Mouse (Mus musculus) spleen, postnatal 36 days (tissue): Measurements from ENCODE around the gene Myo1f.

Experiments
- DNase-seq, 2 experiments: peaks; one replicate each; pipeline ENCODE4 v3.0.0; 2022; ENCODE audit warnings: low spot score in 2 of 2, mixed read lengths in 1 of 2

The Myo1f gene

GRCm38 (mm10) chr17:33555223-33555855 lies at the start of gene Myo1f:
Myo1f (plus strand) TSS chr17:33555707.
- DNase-seq = peak; percentile 73 to 75

- DNase-seq = no peak
These were observed 47.1 kb upstream of the Myo1f start for GRCm38 (mm10) chr17:33508386-33508785.

- DNase-seq = no peak
These were observed 45.3 kb upstream of the Myo1f start for GRCm38 (mm10) chr17:33510172-33510571.

GRCm38 (mm10) chr17:33512441-33513415 lies 42.8 kb upstream of the Myo1f start:
- DNase-seq = no peak

- no peak for DNase-seq
These were observed 41.6 kb upstream of the Myo1f start for GRCm38 (mm10) chr17:33513874-33514273.

- DNase-seq = no peak
These were observed 35.1 kb upstream of the Myo1f start for GRCm38 (mm10) chr17:33520366-33520765.

- DNase-seq = peak in 1 of 2 experiments; percentile 14
These were observed 32.0 kb upstream of the Myo1f start for GRCm38 (mm10) chr17:33523431-33523917.

GRCm38 (mm10) chr17:33523918-33524755 lies 31.4 kb upstream of the Myo1f start, which contains the start of gene Adamts10:
Adamts10 (plus strand) TSS chr17:33524204.
- DNase-seq = peak; percentile 80

- no peak for DNase-seq
These were observed 30.6 kb upstream of the Myo1f start for GRCm38 (mm10) chr17:33524806-33525373.

GRCm38 (mm10) chr17:33526506-33526905 lies 29.0 kb upstream of the Myo1f start:
- DNase-seq = no peak

GRCm38 (mm10) chr17:33539106-33539675 lies 16.3 kb upstream of the Myo1f start:
- peak; percentile 28 to 34 for DNase-seq

GRCm38 (mm10) chr17:33539878-33540277 lies 15.6 kb upstream of the Myo1f start:
- DNase-seq = no peak

GRCm38 (mm10) chr17:33549212-33549611 lies 6.3 kb upstream of the Myo1f start:
- DNase-seq = no peak

- no peak for DNase-seq
These were observed 5.1 kb upstream of the Myo1f start for GRCm38 (mm10) chr17:33550388-33550787.

GRCm38 (mm10) chr17:33552113-33552512 lies 3.4 kb upstream of the Myo1f start:
- DNase-seq = no peak

GRCm38 (mm10) chr17:33552964-33553363 lies 2.5 kb upstream of the Myo1f start:
- DNase-seq = peak; percentile 19 to 25

- no peak for DNase-seq
These were observed 971 bp upstream of the Myo1f start for GRCm38 (mm10) chr17:33554536-33554935.

GRCm38 (mm10) chr17:33557922-33558321 lies 2.4 kb downstream of the Myo1f start:
- DNase-seq = no peak

- DNase-seq = peak; percentile 50 to 69
These were observed 8.1 kb downstream of the Myo1f start for GRCm38 (mm10) chr17:33563527-33564076.

- DNase-seq = no peak
These were observed 9.1 kb downstream of the Myo1f start for GRCm38 (mm10) chr17:33564599-33564998.

GRCm38 (mm10) chr17:33566182-33566581 lies 10.7 kb downstream of the Myo1f start:
- peak; percentile 42 to 53 for DNase-seq
